7 mouse cellular contexts compared by ENCODE assay signal in genomic region chr13:59856286-59857070, GRCm38 (mm10). TPM values are rescaled to one million over a fixed set of nuclear protein-coding genes. Genes with fewer than 3 reads are reported as not detected.
DNase-seq lines count a peak whose midpoint lies in the region; ATAC-seq and TF ChIP-seq lines count a peak whose summit lies in the region.

No protein-coding gene starts in this region.

- peak; percentile 90 for TF ChIP-seq CTCF in testis, adult 2 months (IDR thresholded peaks at IDR 0.05; ENCODE audit: control insufficient read depth, insufficient read depth, insufficient replicate concordance, low read depth, low read length)

- no peak overlapping the region for H3K4me2 ChIP-seq in embryonic facial prominence, embryonic 15.5 days (replicated peaks)

- TF ChIP-seq POLR2A in testis, adult 2 months (IDR thresholded peaks at IDR 0.05; ENCODE audit: control insufficient read depth, low read depth, low read length): no peak

- no peak for DNase-seq in testis, postnatal 14 days (ENCODE audit: low spot score)
- DNase-seq in adrenal gland, adult 18-20 months (ENCODE audit: low spot score in 2 of 2): peak; percentile 68 to 71
- peak; percentile 79 for DNase-seq in heart, postnatal 4 days
- peak; percentile 48 to 55 for DNase-seq in left cerebral cortex, postnatal 36 days (ENCODE audit: low spot score in 2 of 2)
- DNase-seq in naive thymus-derived CD4-positive, alpha-beta T cell, adult 2 months (ENCODE audit: low read depth): peak; percentile 38

- no peak overlapping the region for H3K27ac ChIP-seq in testis, adult 2 months (ENCODE audit: control insufficient read depth, insufficient read depth, low read depth, low read length)
- H3K27ac ChIP-seq in embryonic facial prominence, embryonic 15.5 days (replicated peaks): no peak overlapping the region

- 0 out of 2 replicates have a peak, but pooled peaks have one; percentile 58 for ATAC-seq in embryonic facial prominence, embryonic 15.5 days (ENCODE audit: insufficient number of reproducible peaks, low FRiP score, low TSS enrichment, low read depth)

- intact Hi-C loops in left cerebral cortex, postnatal 36 days (cut with DNase I): loop anchor here (5.0 to 10.0 kb wide), 3 partner anchors 318 to 888 kb away; partner anchors contain the start of gene Gas1

- H3K9ac ChIP-seq in embryonic facial prominence, embryonic 15.5 days: no peak overlapping the region

- no peaks in the 10 kb centered on the region for H3K9me3 ChIP-seq in embryonic facial prominence, embryonic 15.5 days (replicated peaks)

- H3K4me3 ChIP-seq in testis, adult 2 months (ENCODE audit: control insufficient read depth, low read depth, low read length): no peak overlapping the region; the same call in 1 of the 2 replicates
- H3K4me3 ChIP-seq in embryonic facial prominence, embryonic 15.5 days (replicated peaks): no peak overlapping the region

- 45% methylated on average over 20 of the region's 20 CpGs for WGBS in embryonic facial prominence, embryonic 15.5 days

- H3K36me3 ChIP-seq in testis, adult 2 months (ENCODE audit: control insufficient read depth, insufficient read depth, low read length): no peaks in the 10 kb centered on the region
- H3K36me3 ChIP-seq in embryonic facial prominence, embryonic 15.5 days: no peaks in the 10 kb centered on the region

- H3K4me1 ChIP-seq in testis, adult 2 months (ENCODE audit: control insufficient read depth, insufficient read depth, low read length): peaks cover 10% of the 10 kb centered on the region
- 0 out of 2 replicates have a peak, but pooled peaks cover 9% of the 10 kb centered on the region for H3K4me1 ChIP-seq in embryonic facial prominence, embryonic 15.5 days

- no peaks in the 10 kb centered on the region for H3K27me3 ChIP-seq in testis, adult 2 months (ENCODE audit: control insufficient read depth, insufficient read depth, low read length)
- no peaks in the 10 kb centered on the region for H3K27me3 ChIP-seq in embryonic facial prominence, embryonic 15.5 days

RNA-seq across cellular contexts. Expression of gene Tut7, which starts 33.5 kb away (rescaled TPM):
- polyA plus RNA-seq in testis, adult 2 months (2012; rRNA removed): 9.5 and 10.1 TPM in 2 replicates
- total RNA-seq in adrenal gland, adult 18-20 months (2021): 10 to 100 TPM; 63.0 to 64.1 TPM
- 49.7 and 52.8 TPM in 2 replicates for polyA plus RNA-seq in embryonic facial prominence, embryonic 15.5 days (2015; fragmentation: Nextera tagmentation; extraction: Ambion mirVana)
- total RNA-seq in heart, postnatal 4 days (2021): 10 to 100 TPM; 52.2 to 54.1 TPM
- total RNA-seq in left cerebral cortex, postnatal 36 days (2021): 10 to 100 TPM; 56.0 to 66.8 TPM
